Mouse (Mus musculus): ENCODE data around the gene St6galnac6.

The St6galnac6 gene

DNA sequence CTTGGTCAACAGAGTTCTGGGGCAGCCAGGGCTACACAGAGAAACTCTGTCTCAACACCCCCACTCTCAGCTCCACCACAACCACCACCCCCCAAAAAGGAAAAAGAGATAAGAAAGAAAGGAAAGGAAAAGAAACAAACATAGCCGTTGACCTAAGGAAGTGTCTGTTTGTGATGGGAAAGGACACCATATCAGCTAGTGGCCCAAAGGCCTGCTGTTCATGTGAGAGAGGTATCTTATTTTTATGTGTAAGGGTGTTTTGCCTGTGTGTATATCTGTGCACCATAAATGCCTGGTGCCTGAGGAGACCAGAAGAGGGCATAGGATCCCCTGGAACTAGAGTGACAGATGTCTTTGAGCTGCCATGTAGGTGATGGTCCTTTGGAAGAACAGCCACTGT, 40.1 kb downstream of the St6galnac6 start:
- no peak for ATAC-seq (ENCODE audit: low TSS enrichment)

DNA sequence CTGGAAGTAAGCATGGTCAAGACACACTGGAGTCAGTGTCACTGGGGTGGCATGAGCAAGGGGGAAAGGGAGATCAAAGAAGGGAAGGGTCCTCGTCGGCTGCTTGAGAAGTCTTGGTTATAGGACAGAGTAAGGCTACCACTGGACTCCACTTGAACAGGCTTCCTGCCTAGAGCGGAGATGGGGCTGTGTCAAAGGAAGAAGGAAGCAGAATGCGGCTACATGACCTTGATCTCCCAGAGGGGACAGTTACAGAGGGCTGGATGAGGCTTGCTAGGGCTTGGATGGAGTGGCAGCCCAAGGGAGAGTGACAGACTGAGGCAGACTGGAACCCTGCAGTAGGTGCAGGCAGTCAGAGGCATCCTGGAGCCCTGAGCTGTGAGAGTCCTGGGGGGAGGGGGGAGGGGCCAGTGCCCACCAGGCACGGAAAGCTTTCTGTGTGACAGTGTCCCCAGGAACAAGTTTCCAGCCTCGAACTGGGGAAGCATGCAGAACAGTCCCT, 41.1 kb downstream of the St6galnac6 start:
- no peak for ATAC-seq (ENCODE audit: low TSS enrichment)

DNA sequence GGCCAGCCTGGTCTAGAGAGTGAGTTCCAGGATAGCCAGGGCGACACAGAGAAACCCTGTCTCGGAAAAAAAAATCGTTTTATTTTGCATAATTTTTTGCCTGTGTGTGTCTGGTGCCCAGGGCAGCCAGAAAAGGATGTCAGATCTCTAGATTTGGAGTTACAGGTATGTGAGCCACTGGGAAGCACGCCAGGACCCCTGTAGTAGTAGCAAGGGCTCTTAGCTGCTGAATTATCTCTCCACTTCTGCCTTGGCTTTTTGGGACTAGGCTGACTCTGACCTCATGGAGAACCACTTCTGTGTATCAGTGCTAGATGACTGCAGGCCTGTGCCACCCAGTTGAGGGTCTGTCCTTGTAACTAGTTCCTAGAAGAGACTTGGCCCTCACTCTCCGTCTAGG, 42.3 kb downstream of the St6galnac6 start:
- no peak for ATAC-seq (ENCODE audit: low TSS enrichment)

DNA sequence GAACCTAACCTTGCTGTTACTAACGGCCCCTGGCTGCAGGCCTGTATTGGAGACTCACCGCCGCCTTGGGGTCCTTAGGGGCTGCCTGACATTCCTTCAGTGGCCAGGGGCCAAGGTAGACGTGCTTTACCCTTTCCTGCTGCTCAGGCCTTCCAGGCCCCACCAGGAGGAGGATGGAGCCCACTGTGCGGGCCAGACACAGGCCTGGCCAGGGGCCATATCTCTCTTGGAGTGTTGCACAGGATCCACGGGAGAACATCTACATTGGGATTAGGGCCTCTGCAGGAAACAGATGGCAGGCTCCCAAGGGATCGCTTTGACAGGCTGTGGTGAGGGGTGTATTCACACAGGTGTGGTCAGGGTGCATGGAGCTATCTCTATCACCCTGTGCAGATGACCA, 43.3 kb downstream of the St6galnac6 start:
- no peak for ATAC-seq (ENCODE audit: low TSS enrichment)

DNA sequence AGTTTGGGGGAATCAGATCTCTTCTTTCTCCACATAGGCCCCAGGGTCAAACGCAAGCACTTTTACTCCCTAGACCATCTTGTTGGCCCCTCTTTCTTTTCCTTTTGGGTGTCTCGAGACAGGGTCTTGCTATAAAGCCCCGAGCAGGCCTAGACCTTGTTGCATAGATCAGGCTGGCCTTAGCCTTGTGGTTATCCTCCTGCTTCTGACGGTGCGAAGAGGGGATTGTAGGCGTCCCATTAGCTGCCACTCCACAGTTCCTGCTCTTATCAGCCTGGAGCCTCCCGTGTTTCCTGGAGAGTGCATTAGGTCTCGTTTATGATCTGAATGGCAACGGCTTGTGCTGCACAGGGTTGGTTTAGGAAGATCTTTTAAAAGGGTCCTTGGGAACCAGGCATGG, 44.6 kb downstream of the St6galnac6 start:
- ATAC-seq (ENCODE audit: low TSS enrichment) = no peak

DNA sequence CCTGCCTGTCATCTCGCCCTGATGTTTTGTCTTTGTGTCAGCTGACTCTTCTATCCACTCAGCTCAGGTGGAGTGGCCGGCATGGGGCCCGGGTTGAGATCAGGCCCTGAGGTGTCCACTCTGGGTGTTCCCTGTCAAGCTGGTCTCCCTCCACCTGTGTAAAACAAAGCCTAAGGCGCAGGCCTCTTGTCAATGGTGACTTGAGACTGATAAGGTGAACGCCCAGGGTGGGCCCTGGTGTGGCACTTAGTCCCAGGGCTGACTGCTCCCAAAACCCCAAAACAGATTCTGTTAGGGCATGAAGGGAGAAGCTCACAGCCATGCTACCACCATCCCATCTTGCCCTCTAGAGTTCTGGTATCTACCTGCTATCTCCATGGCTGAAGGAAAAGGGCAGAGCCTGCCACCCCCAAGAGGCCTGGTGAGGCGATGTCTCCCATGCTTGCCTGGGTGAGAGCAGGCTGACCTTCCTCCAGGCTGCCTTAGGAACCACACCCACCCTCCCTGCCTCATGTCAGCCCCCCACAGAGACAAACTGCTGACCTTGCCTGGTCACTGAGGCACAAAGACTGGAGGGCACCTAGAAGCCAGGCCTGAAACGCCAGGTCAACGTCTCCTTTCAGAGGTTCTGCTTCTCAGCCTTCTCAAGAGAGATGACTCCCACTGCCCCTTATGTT, 45.4 kb downstream of the St6galnac6 start:
- ATAC-seq (ENCODE audit: low TSS enrichment) = no peak

DNA sequence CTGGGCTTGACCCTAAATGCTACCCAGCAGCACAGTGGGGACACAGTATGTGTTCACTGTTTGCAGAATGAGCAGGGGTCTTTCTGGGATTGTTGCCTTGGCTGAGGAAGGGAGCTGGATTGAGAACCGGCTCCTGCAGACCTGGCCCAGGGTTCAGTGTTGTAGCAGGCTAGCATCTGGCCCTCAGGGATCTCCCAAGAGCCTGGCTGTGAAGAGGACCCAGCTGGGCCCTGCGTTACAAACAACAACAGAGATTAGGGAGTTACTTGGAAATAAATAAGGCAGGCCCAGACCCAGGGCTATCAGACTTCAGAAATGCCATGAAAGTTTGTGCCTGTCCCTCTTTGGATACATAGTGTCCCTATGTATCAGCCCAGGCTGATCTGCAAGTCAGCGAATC, 46.1 kb downstream of the St6galnac6 start:
- ATAC-seq (ENCODE audit: low TSS enrichment) = no peak

DNA sequence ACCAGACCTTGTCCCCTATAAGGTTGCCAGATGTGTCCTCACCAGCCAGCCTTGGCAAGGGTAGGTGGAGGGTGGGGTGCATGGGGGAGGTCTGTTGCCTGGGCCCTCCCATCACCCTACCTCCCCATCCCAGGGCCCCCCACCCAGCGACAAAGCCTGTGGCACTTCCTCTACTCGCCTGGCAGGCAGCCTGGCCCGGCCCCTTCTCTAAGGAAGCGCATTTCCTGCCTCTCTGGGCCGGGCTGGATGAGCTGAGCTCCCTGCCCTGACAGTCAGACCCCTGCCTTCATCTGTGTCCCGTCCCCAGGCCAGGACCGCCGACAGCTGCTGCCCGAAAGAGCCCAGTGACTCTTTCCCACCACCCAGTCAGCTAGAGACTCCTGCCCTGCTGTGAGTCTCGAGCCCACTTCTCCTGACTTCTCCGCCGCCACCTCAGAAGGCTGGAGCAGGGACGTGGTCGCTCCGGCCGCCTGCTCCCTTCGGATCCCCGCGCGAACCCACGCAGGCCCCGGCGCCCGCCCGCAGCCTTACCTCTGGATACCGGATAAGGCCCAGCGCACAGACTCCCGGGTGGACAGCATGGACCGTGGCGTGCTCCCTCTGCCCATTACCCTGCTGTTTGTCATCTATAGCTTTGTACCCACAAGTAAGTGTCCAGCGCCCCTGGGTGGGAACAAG, 47.0 kb downstream of the St6galnac6 start, which contains the start of gene Eng:
Gene Eng (plus strand): TSS at position 217 of the 678 bp plus-strand sequence.
- no peak for ATAC-seq (ENCODE audit: low TSS enrichment)

DNA sequence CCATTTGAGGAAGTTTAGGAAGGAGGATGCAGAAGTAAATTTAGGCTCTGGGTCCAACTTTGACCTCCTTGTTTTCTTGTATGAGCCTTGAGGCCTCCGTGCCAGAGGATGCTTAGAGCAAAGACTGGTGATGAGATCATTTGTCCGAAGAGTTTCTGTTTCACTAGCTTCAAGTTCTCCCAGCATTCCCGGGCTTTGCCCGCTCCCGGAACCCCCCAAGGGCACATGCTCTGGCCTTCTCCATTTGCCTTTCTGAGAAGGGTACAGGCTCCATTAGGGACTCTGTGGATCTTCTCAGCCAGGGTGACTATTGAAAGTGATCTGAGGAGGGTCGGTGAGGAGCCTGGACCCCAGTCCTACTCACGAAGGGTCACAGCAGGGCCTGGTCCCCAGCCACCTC, 47.9 kb downstream of the St6galnac6 start:
- ATAC-seq (ENCODE audit: low TSS enrichment) = no peak

DNA sequence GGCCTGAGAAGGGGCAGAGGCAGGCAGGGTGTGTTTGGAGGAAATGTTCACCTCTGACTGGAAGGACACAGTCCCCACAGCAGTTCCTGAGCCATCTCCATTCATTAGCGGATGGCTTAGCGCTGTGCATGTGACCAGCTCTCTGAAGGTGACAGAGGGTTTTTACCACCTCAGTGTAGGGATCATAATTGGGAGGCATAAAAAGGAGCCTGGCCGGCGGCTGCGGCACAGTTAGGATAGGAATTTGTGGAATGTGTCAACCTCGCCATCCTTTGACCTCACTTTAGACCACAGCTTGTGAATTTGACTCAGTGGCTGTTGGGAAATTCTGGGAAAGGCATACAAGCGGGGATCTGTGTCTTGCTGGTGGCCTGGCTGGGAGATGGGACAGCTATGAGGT, 54.3 kb downstream of the St6galnac6 start:
- no peak for ATAC-seq (ENCODE audit: low TSS enrichment)

DNA sequence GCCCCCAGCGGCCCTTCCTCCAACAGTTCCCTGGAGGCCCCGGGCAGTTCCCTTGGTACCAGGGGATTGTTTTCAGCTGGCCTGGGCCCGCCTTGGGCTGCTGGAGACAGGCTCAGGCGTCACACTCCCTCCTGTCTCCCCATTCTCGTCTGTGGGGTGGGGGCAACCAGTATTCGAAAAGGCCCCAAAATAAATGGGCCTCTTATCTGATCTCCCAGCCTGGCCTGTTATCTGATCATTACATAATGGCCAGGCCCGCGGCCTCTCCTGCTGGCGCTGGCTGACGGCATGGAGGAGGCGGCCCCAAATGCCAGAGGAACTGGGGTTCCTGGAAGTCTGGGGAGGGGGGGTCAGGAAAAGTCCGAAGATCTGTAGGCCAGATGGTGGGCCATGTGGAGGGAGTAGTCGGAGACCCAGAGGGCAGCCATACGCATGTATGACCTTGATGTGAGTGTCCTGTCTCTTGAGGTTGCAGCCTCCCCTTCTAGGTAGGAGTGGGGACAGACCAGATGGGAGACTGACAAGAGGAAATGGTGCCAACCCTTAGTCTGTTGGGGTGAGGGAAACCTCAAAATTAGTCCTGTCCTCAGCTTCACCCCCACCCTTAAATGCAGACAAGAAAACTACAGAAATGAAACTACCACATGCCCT, 55.4 kb downstream of the St6galnac6 start:
- no peak for ATAC-seq (ENCODE audit: low TSS enrichment)

DNA sequence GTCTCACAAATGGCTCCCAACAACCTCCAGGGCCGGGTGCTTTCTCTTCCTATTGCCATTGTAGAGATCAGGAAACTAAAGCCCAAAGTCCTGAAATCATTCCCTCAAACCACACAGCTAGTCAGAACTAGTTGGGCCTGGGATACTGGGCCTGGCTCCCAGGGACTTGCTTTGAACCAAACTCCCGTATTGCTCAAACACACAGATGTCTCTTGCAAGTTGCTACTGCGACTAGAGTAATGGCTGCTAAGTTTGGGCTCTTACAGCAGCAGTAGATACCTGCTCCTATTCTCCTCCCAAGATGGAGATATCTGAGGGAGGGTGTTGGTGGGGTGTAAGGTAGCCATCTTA, 55.9 kb downstream of the St6galnac6 start:
- ATAC-seq (ENCODE audit: low TSS enrichment) = no peak

DNA sequence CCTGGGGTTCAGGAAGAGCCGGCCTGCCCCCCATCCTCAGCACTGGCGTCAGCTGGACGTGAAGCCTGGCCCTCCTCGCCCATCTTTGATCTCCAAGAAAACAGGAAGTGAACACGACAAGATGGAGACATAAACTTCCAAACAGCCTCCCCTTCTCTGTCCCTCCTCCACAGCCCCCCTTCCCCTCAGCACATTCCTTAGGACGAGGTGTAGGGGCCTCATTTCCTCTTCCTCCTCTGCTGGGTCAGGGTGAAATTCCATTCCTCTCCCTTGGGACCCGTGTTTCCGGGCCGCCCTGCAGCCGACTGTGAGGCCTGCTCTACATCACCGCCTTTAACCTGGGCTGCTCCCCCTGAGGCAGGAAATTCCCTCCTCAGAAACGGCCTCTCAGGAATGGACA, 56.3 kb downstream of the St6galnac6 start:
- ATAC-seq (ENCODE audit: low TSS enrichment) = no peak

DNA sequence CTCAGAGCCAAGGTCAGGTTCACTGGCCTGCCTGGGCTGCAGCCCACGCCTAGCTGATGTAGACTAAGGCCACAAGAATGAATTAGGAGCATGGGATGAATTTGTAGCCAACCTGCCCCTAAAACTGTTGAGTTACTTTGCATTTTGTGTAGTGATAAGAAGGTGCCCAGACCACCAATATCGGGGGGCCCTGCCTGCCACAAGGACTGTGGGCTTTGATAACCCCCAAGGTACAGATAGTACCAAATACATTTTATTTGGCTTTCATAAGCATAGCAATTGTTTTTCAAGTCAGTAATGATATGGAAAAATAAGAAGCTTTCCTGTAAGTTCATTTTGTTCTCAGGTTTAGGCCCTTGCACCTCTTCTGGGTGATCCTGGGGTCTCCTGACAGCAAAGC, 59.4 kb downstream of the St6galnac6 start:
- no peak for ATAC-seq (ENCODE audit: low TSS enrichment)

DNA sequence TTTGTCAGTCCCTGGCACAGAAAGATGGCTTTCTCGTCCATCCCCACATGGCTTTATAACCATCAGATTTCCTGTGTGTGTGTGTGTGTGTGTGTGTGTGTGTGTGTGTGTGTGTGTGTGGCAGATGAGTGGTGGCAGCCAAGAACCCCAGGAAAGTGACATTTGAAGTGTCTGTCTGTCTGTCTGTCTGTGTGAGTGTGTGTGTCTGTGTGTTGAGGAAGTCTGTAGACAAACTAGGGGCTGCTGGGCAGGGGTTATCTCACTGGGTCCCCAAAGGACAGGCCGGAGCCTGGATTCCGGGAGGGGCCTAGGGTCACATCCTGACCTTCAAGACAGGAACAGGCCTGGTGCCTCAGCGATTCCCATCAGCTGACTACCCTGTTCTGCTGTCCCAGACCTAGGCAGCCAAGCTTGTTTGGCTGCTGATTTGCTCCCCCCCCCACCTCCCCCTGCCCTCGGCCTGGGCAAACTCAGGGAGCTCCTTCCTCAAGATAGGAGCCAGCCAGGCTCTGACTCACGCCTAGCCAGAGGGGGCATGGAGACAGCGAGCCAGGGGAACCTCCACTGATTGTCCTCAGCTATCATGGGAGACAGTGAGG, 62.1 kb downstream of the St6galnac6 start:
- ATAC-seq (ENCODE audit: low TSS enrichment) = no peak

DNA sequence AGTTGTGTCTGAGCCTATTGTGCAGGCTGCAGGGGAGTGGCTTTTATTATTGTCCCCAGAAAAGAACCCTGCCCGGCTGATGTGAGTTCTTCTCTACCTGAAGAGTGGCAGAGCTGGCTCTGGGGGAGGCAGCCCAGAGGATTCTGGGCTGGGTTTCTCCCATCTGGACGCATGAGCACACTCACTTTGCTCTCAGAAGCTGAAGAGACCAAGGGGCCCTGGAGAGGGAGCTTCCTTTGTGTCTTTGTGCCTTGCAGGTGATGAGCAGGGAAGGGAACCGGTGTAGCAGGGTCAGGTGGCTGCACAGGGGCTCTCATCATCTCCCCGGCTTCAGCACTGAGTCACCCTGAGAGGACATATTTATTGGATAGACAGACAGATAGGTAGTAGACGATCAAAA, 62.8 kb downstream of the St6galnac6 start:
- ATAC-seq (ENCODE audit: low TSS enrichment) = no peak

DNA sequence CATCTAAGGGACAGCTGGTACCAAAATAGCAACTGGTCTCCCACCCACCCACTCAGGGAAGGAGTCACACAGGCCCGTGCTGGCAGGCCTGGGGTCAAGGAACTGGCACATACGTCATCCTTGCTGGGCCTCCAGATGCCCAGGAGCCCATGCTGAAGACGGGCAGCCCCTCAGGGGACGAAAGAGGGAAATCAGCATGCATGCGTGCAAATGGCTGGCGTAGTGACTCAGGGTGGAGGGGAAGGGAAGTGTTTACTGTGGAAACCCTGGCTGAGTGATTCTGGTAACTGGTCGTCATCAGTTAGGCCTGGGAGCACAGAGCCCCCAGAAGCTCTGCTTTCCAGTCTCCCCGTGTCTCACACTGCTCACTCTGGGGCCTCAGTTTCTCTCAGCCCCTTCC, 65.8 kb downstream of the St6galnac6 start:
- no peak for ATAC-seq (ENCODE audit: low TSS enrichment)

DNA sequence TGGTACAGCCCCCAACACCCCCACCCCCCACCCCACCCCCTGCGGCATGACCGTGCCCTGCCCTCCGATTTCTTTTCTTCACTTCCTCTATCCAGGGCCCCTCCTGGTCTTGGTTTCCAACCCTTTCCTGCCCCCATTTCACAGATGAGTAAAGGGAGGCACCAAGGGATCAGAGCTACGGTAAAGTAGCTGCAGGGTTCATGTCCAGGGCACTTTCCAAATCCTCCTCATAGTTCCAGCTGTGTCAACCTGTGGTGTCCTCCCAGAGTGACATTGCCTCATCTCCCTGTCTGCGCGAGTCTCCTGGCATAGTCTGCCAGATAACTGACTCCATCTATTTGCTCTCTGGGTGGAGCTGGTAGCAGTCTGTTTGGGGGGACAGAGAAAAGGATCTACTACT, 66.3 kb downstream of the St6galnac6 start:
- no peak for ATAC-seq (ENCODE audit: low TSS enrichment)

DNA sequence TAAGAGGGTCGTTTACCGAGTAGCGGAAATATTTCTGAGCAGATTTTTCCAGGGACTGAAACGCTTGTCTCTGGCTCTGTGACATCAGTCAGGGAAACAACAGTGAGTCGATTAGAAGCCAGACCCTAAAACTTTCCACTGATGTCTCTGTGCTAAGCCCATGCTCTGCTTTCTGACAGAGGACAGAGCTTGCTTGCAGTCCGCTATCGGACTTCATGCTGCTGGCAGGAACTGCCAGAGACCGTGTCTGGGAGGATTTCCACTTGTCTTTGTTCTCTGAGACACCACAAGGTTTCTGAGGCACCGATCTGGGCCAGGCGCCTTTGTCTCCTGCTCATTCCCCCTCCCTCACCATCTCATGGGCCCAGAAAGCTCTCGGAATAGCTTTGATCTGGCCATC, 68.3 kb downstream of the St6galnac6 start:
- no peak for ATAC-seq (ENCODE audit: low TSS enrichment)

DNA sequence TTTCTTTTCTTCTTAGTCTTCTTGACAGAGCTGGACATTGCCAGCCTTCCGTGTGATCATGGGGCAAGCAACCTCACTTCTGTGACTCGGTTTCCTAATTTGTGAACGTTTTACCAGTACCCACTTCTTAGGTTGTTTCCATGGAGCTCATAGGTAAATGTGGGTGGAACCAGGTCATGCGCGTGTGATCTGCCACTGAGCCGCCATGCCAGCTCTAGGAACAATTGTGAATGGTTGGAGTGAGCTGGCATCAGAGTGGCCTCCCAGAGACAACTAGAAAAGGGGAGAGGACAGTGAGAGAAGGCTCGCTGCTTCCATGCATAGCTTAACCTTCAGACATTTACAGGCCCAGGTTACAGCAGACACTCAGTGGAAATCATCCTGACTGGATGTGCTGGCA, 68.7 kb downstream of the St6galnac6 start:
- no peak for ATAC-seq (ENCODE audit: low TSS enrichment)

DNA sequence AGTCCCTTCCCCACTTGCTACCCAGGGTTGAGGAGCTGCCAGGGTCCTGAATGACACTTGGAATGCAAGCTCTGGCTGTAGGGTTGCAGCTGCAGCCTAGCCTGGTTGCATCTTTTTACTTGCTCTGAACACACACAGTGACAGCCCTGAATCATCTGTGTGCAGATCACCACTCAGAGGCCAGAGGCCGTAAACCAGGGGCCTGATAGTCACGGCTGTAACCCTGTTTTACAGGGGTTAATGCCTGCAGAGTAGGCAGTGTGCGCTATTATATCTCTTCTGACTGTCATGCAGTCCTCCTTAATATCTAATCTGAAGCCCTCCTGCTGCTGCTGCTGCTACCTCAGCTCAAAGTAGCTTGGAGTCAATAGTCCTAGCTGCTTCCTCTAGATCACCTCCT, 70.4 kb downstream of the St6galnac6 start:
- ATAC-seq (ENCODE audit: low TSS enrichment) = no peak
